Mouse (Mus musculus): ENCODE data around the gene Olfr544.

GRCm38 (mm10) chr7:102472675-102473074 lies 15.4 kb downstream of the Olfr544 start:
- TF ChIP-seq CTCF (IDR thresholded peaks at IDR 0.05; ENCODE audit: low read depth): no peak
- no peak for TF ChIP-seq EP300 (IDR thresholded peaks at IDR 0.05; ENCODE audit: low read depth)

Data from liver, postnatal 0 days (tissue).